Mouse (Mus musculus) cerebellum, adult 2 months (tissue): ENCODE results near the gene Sh3gl2. TPM values are rescaled to one million over a fixed set of nuclear protein-coding genes. Genes with fewer than 3 reads are reported as not detected.
A peak's percentile ranks its signal among the peaks of the same experiment; 100 is the strongest.

ENCODE experiments used
- DNase-seq, 2 experiments: peaks; one replicate each; pipeline ENCODE4 v3.0.0; 2021
- H3K27ac ChIP-seq: fragments of 200-500 bp; 2 replicates; pipeline ENCODE4 v1.5.1; 2012; ENCODE audit warnings: low read length, control low read depth, inconsistent platforms; ENCODE audit not compliant: insufficient read depth
- H3K27me3 ChIP-seq: fragments of 200-500 bp; 2 replicates; pipeline ENCODE4 v1.6.1; 2012; ENCODE audit warnings: inconsistent platforms, mild to moderate bottlenecking, low read length, moderate library complexity; ENCODE audit not compliant: control insufficient read depth, insufficient read depth
- H3K4me1 ChIP-seq: fragments of 200-500 bp; 2 replicates; pipeline ENCODE4 v1.6.1; 2011; ENCODE audit warnings: low read length; ENCODE audit not compliant: control insufficient read depth, insufficient read depth
- H3K4me3 ChIP-seq: fragments of 200-500 bp; replicated peaks from 2 replicates; pipeline ENCODE3; 2011; ENCODE audit warnings: mild to moderate bottlenecking, low read depth, low read length, control low read depth; ENCODE audit not compliant: insufficient read depth
- CTCF ChIP-seq: fragments of 200-500 bp; IDR thresholded peaks from 2 replicates; pipeline ENCODE4 v1.5.1; 2011; ENCODE audit warnings: low read depth, mild to moderate bottlenecking, control low read depth, low read length, moderate library complexity, borderline replicate concordance; ENCODE audit not compliant: insufficient read depth
- POLR2A ChIP-seq: fragments of 200-500 bp; IDR thresholded peaks from 2 replicates; pipeline ENCODE4 v1.6.1; 2011; ENCODE audit warnings: low read length, control low read depth, borderline replicate concordance; ENCODE audit not compliant: insufficient read depth
- WGBS: fragments of 180-500 bp; shearing (Covaris S2); methylation state at CpG from one replicate; pipeline ENCODE4 v1.1.7; 2018; 5-methylcytosine and 5-hydroxymethylcytosine counted together
- polyA plus RNA-seq: library from polyadenylated mRNA; depleted of rRNA; stranded (reverse); fragments of >200 nt; gene quantifications from 2 replicates; pipeline ENCODE4 v1.2.3, GENCODE M21; 2012

Sh3gl2 gene
- polyA plus RNA-seq, 1 experiment: 369 TPM

DNA sequence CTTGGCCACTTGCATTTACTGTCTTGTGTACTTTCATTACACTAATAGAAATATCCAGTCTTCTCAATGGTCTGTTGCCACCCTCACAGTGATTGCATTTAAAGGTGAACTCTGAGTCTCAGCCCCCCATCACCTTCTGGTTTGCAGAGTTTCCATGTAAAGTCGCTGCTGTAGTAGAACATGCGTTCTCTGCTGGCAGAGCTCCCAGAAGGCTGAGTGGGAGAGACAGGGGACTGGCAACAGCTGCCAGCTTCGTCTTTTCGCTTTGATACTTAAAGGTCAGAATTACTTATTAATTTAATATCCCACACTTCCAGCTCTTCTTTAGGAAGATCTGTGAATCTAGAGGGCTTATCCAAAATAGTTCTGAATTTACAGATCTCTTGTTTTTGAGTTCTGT, 8.7 kb upstream of the Sh3gl2 start:
- no peaks in the 10 kb centered on the region for H3K27me3 ChIP-seq
- 28% methylated on average over 4 of the region's 4 CpGs for WGBS
- no peak overlapping the region for H3K4me3 ChIP-seq
- TF ChIP-seq CTCF (no peak), POLR2A (no peak)
- DNase-seq: no peak
- H3K27ac ChIP-seq: no peak overlapping the region
- no peaks in the 10 kb centered on the region; the same call in 1 of the 2 replicates for H3K4me1 ChIP-seq

GRCm38 (mm10) chr4:85198431-85198830, 6.5 kb upstream of the Sh3gl2 start:
- peaks cover 11% of the 10 kb centered on the region for H3K4me1 ChIP-seq
- no peak for TF ChIP-seq CTCF
- no peak for TF ChIP-seq POLR2A
- H3K27me3 ChIP-seq: no peaks in the 10 kb centered on the region
- no peak overlapping the region for H3K27ac ChIP-seq
- no peak overlapping the region for H3K4me3 ChIP-seq
- no peak for DNase-seq
- 92% methylated on average over 9 of the region's 9 CpGs for WGBS

DNA sequence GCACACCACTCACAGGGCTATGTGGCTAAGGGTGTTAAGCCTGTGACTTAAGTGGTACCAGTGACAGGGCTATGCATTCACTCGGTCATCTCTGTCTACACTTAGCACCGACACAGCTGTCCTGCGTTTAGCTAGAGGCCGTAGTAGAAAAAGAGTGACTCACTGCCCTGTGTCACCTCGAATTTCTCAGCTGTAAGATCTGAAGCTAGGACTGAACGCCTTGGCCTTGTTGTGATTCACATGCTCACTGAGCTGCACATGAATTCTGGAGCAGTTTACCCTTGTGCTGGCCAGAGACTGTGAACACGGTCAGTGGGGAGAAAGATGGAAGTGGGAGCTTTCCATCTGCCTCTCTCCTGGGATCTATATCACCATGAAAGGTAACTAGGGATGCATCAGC, 2.3 kb upstream of the Sh3gl2 start:
- 0 out of 2 replicates have a peak, but pooled peaks have one; percentile 9 for TF ChIP-seq POLR2A
- TF ChIP-seq CTCF: no peak
- no peak overlapping the region for H3K4me3 ChIP-seq
- DNase-seq: peak in 1 of 2 experiments; percentile 33
- no peaks in the 10 kb centered on the region for H3K27me3 ChIP-seq
- H3K4me1 ChIP-seq: peaks cover 15% of the 10 kb centered on the region
- H3K27ac ChIP-seq: peak overlapping the region; percentile 68
- WGBS: 16% methylated on average over 7 of the region's 7 CpGs

- peaks cover 15% of the 10 kb centered on the region for H3K4me1 ChIP-seq
- TF ChIP-seq CTCF (no peak), POLR2A (peak; percentile 58; the same call in 1 of the 2 replicates)
- H3K4me3 ChIP-seq: peak overlapping the region; percentile 73
- DNase-seq: peak; percentile 78 to 84
- WGBS: under 1% methylated on average over 43 of the region's 43 CpGs
- H3K27ac ChIP-seq: peak overlapping the region; percentile 96
- H3K27me3 ChIP-seq: no peaks in the 10 kb centered on the region
Observed at GRCm38 (mm10) chr4:85205636-85206211, 798 bp downstream of the Sh3gl2 start.

- H3K27ac ChIP-seq: peak overlapping the region; percentile 94
- WGBS: 10% methylated on average over 3 of the region's 3 CpGs
Observed at GRCm38 (mm10) chr4:85206675-85207400, 1.9 kb downstream of the Sh3gl2 start.

DNA sequence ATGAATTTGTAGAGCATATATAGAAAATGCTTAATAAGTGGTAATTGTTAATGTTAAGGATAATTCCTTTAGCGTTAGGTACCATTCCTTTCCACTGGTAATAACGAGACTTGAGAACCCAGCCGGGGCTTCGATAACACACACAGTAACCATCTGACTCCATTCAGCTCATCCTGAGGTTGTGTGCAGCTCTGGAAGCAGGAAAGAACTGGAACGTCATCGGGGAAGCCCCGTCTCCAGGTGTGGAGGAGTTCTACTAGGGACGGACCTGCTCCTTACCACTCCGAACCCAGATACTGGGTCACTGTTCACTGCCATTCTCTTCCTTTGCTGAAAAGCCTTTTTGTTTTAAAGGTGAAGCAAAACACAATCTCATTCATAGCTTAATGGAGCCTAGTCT, 2.6 kb downstream of the Sh3gl2 start:
- DNase-seq: peak in 1 of 2 experiments; percentile 48
- Histone ChIP-seq H3K27me3 (no peaks in the 10 kb centered on the region), H3K27ac (peak overlapping the region; percentile 90), H3K4me3 (peak overlapping the region; percentile 73), H3K4me1 (peaks cover 15% of the 10 kb centered on the region)
- TF ChIP-seq POLR2A (no peak), CTCF (no peak)
- 12% methylated on average over 9 of the region's 9 CpGs for WGBS

More at GRCm38 (mm10) chr4:85206675-85207400, 1.9 kb downstream of the Sh3gl2 start:
- TF ChIP-seq POLR2A (no peak), CTCF (no peak)
- DNase-seq: peak; percentile 56 to 69
- peak overlapping the region; percentile 73 for H3K4me3 ChIP-seq
- peaks cover 19% of the 10 kb centered on the region for H3K4me1 ChIP-seq
- H3K27me3 ChIP-seq: no peaks in the 10 kb centered on the region

DNA sequence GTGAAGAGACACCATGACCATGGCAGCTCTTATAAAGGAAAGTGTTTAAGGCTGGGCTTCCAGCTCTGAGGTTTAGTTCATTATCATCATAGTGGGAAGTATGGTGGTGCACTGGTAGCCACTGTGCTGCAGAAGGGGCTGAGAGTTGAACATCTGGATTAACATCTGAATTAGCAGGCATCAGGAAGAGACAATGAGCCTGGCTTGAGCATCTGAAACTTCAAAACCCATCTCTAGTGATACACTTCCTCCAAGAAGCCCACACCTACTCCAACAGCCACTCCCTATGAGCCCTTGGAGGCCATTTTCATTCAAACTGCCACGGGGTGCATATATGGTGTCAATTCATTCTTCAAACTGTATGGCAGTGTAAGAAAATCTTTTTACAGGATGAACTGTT, 3.6 kb downstream of the Sh3gl2 start:
- no peak overlapping the region for H3K27ac ChIP-seq
- DNase-seq: no peak
- 45% methylated on average over 1 of the region's 1 CpGs for WGBS

More for the DNA sequence above, 3.6 kb downstream of the Sh3gl2 start:
- no peak for TF ChIP-seq CTCF
- no peak for TF ChIP-seq POLR2A
- Histone ChIP-seq H3K27me3 (no peaks in the 10 kb centered on the region), H3K4me1 (peaks cover 15% of the 10 kb centered on the region; the same call in 1 of the 2 replicates), H3K4me3 (peak overlapping the region; percentile 9)
